9 mouse cellular contexts compared by ENCODE assay signal in the genomic region with DNA sequence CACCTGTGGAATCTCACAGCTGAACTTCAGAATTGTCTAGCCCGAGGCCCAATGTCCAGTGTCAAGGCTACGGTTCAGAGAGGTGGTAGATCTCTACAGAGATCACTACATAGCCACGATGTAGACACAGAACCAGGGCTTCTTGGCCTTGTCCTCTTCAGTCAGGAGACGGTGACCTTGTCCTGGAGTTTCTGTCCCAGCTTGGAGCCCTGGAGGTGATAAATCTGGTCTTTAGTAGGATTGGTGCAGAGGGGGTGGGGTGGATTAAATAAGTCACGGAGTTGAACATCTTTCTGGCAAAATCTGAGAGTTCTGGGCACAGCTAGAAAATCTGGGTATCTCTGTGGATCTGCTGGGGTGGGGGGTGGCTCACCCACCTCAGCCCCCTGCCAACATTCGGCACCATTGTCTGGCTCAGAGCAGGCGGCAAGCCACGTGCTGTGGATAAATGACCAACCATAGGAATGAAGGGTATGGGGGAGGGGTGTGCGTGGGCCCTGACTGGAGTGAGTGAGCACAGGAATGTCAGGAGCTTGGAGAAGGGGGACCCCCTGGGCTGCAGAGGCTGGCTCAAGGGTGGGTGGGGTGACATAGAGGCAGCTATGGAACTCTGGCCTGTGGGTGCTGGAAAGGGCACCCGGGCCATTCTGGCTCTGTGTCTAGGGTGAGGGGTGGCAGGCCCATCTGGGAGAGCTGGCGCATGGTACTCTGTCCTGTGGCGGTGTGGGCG. TPM values are rescaled to one million over a fixed set of nuclear protein-coding genes. Genes with fewer than 3 reads are reported as not detected.
DNase-seq lines count a peak whose midpoint lies in the region; ATAC-seq lines count a peak whose summit lies in the region.
"Had no signal": no experiment of that assay in that cellular context is flagged by ENCODE, and none has a peak within 500 bp of the region (broad histone marks: within the 10 kb centered on the region; RNA-seq: fewer than 3 reads in every experiment).

No protein-coding gene starts in this region.

- H3K36me3 ChIP-seq in heart, embryonic 12.5 days, result no peaks in the 10 kb centered on the region
- H3K36me3 ChIP-seq in limb, embryonic 15.5 days, result no peaks in the 10 kb centered on the region

- no peak overlapping the region for H3K4me2 ChIP-seq in heart, embryonic 12.5 days
- no peak overlapping the region for H3K4me2 ChIP-seq in limb, embryonic 15.5 days

- no peak overlapping the region for H3K9ac ChIP-seq in heart, embryonic 12.5 days
- no peak overlapping the region for H3K9ac ChIP-seq in limb, embryonic 15.5 days

- intact Hi-C loops in heart, postnatal 14 days (cut with DNase I), result no loop called here
- intact Hi-C loops in gastrocnemius, postnatal 36 days (cut with DNase I), result no loop called here

- H3K27me3 ChIP-seq in heart, embryonic 12.5 days (replicated peaks), result peaks cover 30% of the 10 kb centered on the region
- H3K27me3 ChIP-seq in limb, embryonic 15.5 days, result no peaks in the 10 kb centered on the region

- no peak overlapping the region for H3K4me3 ChIP-seq in heart, embryonic 12.5 days
- H3K4me3 ChIP-seq in limb, embryonic 15.5 days, result no peak overlapping the region

- DNase-seq in heart, postnatal 14 days, result no peak
- DNase-seq in Muller cell, postnatal 12 days (ENCODE audit: inconsistent ontology term), result peak; percentile 76
- peak; percentile 87 for DNase-seq in kidney, adult 11 months
- no peak for DNase-seq in layer of hippocampus, adult 8-10 months (ENCODE audit: low spot score in 2 of 2)
- no peak for DNase-seq in gastrocnemius, postnatal 36 days
- no peak for DNase-seq in ovary, postnatal 10 days (ENCODE audit: low spot score)
- DNase-seq: right cerebral cortex, adult 18-20 months had no signal

- 0 out of 2 replicates have a peak, but pooled peaks have one; percentile 15 for ATAC-seq in heart, embryonic 12.5 days (ENCODE audit: insufficient number of reproducible peaks, low FRiP score)
- no peak for ATAC-seq in limb, embryonic 15.5 days (ENCODE audit: insufficient number of reproducible peaks, low FRiP score, low TSS enrichment, low read depth)

- H3K9me3 ChIP-seq in heart, embryonic 12.5 days (replicated peaks), result no peaks in the 10 kb centered on the region
- no peaks in the 10 kb centered on the region for H3K9me3 ChIP-seq in limb, embryonic 15.5 days

- H3K4me1 ChIP-seq in heart, embryonic 12.5 days (replicated peaks), result peaks cover 44% of the 10 kb centered on the region
- H3K4me1 ChIP-seq in limb, embryonic 15.5 days, result peaks cover 27% of the 10 kb centered on the region

- 73% methylated on average over 13 of the region's 13 CpGs for WGBS in heart, embryonic 12.5 days
- 71% methylated on average over 13 of the region's 13 CpGs for WGBS in limb, embryonic 15.5 days

- H3K27ac ChIP-seq in heart, embryonic 12.5 days (ENCODE audit: poor library complexity, severe bottlenecking), result no peak overlapping the region
- H3K27ac ChIP-seq in limb, embryonic 15.5 days, result 0 out of 2 replicates have a peak overlapping the region, but pooled peaks have one; percentile 13

RNA-seq across cellular contexts. Expression of gene Rap1gap, which starts 32.8 kb away (rescaled TPM):
- polyA plus RNA-seq in heart, embryonic 12.5 days (2016; fragmentation: Nextera tagmentation; extraction: Ambion mirVana), result 4.3 and 4.9 TPM in 2 replicates
- 10 to 100 TPM; 13.9 to 18.3 TPM for total RNA-seq in heart, postnatal 14 days (2021)
- 7.7 TPM in 2 replicates for polyA plus RNA-seq in limb, embryonic 15.5 days (2015; fragmentation: Nextera tagmentation; extraction: Ambion mirVana)
- total RNA-seq in layer of hippocampus, adult 8-10 months (2022), result 100 to 1,000 TPM; 253 to 279 (median 259) TPM
- 10 to 100 TPM in 1 of 2 experiments, 1 to 10 TPM in 1; 5.4 to 10.7 TPM for total RNA-seq in gastrocnemius, postnatal 36 days (2021)

Comparison
In these comparisons a context has a peak if more than half of its experiments do, and no peak if none do; other contexts are left out.
1. DNase-seq: peak in Muller cell, postnatal 12 days (single experiment) and kidney, adult 11 months (single experiment); none in heart, postnatal 14 days (0 of 2), layer of hippocampus, adult 8-10 months (0 of 2), gastrocnemius, postnatal 36 days (0 of 2) and ovary, postnatal 10 days (single experiment).
2. RNA of gene Rap1gap, which starts 32.8 kb away (total RNA-seq): 253 to 279 TPM in layer of hippocampus, adult 8-10 months; 13.9 to 18.3 TPM in heart, postnatal 14 days and 5.4 to 10.7 TPM in gastrocnemius, postnatal 36 days; every median in the first group is over 10 times any median in the second.